Mouse (Mus musculus) c-Kit-positive CD71-negative TER-119-negative erythroid progenitor cells, embryonic 14.5 days (primary cell): Measurements from ENCODE around the gene Psen1.

Source experiments
- DNase-seq: peaks from one replicate; pipeline ENCODE4 v3.0.0-alpha.2; 2013; ENCODE audit warnings: low read depth

Gene Psen1

DNA sequence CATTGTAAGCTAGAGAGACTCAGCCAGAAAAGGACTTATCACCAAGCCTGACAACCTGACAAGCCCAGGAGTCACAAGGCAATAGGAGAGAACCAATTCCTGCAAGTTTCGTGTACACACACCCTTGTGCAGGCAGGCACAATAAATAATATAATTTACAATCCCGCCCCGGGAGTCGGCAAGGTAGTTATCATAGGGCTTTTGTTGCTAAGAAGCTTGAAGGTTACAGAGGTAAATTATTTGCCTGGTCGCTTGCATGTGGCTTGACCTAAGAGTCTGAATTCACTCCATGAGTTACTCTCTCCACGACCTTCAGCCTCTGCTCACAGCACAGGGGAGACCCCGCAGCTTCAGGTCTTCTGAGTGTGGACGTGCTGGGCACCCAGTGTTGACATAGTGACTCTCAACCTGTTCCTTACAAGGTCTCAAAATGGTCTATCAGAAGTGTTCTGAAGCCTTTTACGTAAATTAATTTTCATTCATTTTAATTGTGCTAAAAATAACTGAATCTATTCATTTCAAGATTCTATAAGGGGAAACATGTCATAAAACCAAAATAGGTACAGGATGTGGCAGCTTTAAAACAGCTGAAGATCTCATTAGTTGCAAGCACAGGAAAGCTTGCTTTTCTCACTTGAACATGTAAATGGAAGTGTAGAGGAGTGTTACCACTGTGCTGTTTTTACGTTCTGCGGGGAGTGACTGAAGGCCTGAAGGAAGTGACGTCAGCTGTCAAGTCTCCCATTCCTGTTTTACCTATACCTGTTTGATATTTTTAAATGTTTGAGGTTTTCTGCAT, 38.8 kb downstream of the Psen1 start:
- no peak for DNase-seq

DNA sequence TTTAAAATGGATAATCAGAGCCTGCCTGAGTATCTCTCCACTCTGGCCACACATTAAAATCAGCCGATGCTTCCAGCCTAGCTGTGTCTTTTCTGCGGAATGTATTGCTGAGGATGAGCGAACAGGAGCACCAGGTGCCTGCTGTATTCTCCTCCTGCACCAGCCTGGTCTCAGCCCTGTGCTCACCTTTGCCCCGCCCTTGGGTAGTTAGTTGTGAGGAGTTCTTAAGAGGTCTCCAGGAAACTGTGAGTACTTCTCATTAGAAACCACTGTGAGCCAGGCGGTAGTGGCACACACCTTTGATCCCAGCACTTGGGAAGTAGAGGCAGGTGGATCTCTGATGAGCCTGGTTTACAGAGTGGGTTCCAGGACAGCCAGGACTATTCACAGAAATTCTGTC, 44.3 kb downstream of the Psen1 start:
- no peak for DNase-seq

DNA sequence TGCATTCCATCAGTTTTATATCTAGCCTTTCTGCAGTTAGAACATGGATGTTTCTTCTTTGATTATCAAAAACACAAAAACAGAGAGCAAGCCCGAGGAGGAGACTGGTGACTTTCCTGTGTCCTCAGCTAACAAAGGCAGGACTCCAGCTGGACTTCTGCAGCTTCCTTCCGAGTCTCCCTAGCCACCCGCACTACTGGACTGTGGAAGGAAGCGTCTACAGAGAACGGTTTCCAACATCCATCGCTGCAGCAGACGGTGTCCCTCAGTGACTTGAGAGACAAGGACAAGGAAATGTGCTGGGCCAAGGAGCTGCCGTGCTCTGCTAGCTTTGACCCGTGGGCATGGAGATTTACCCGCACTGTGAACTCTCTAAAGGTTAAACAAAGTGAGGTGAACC, 46.1 kb downstream of the Psen1 start:
- DNase-seq, result no peak

DNA sequence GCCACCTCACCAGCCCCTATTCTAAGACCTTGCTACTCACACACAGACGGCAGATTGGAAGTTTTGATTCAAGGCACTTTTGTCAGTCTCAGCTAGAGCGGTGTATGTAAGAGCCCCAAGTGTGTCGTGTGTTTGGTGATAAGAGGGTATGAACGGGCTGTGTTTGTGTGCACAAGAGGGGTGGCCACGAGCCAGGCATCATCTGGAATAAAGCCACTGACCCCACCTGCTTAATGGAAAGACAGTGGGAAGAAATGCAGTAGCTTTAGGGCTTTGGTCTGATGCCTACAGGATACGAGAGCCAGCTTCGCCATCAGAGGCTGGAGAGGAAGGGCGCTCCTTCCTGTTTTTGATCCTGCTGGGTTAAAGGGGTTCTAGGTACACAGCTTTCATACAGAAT, 48.3 kb downstream of the Psen1 start:
- no peak for DNase-seq

DNA sequence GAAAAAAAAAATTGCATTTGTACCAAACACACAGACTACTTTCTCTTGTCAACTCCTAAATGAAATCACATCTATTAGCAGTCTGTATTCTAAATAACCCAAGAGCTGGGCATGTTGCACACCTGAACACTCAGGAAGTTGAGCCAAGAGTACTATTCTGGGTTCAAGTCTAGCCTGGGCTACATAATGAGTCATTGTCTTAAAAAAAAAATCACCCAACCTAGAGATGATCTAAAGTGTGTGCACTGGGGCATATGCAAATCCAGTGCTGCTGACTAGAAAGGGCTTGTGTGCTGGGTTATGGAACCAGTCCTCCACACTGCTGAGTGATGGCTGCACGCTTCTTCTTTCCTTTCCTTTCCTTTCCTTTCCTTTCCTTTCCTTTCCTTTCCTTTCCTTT, 50.7 kb downstream of the Psen1 start:
- DNase-seq, result no peak

DNA sequence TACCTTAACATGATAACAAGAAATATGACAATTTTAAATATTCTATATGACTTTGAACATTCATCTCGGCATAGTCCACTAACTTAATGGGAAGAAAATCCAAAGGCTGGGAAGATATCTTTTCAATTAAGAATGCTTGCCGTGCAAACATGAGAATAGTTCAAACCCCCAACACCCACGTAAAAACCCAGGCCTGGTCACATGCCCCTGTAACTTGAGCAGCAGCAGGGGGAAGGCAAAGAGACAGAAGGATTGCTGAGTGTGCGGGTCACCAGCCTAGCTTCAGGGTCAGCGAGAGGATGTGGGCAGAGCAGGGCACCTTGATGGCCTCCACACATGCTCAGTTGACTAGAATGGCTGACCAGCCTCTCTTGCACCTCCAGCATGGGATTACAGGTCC, 53.8 kb downstream of the Psen1 start:
- no peak for DNase-seq

DNA sequence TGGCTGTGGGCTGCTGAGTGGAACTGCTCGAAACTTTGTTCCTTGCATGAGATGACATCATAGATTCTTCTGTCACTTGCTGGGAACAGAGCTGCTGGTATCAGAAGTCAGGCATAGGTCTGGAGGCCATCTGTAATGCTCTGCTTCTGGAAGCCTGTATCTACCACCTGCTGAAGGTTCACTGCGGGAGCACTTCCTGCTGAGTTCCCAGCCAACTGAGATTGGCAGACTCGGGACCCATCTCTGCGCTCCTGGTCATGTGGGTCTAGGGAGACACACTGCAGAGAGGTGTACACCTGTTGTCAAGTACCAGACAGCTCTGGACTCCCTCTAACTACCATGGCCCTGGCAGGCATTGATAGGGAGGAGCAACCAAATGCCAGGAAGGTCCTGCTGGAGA, 54.9 kb downstream of the Psen1 start:
- no peak for DNase-seq

DNA sequence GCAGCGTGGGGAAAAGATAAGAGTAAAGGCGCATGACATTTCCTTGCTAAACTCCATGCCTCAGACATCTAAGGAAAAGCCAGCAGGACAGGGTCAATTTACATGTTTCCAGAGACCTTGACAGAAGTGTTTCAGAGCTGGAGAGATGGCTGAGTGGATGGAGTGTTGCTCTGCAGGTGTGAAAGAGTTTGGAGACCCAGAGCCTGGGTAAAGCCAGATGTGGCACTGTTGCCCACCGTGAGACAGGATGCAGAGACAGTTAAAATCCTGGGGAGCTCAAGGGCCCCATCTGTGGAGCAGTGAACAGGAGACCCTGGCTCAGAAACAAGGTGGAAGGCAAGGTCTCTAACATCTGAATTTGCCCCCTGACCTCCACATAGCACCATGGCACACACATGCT, 55.8 kb downstream of the Psen1 start:
- DNase-seq, result no peak

DNA sequence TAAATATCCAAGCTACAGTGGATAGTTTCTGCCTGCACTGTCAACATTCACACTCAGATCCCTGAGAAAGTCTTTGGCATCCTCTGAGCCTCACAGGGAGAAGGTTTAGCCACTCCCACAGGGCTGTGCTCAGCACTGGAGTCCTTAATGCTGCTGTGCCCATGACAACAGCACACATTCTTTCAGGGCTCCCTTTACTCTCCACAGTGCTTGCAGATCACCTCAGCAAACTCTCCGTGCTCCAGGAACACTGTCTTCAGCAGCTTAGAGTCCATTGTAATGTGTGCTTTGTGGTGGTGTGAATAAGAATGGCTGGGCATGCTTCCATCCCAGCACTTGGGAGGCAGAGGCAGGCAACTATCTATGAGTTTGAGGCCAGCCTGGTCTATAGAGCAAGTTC, 61.2 kb downstream of the Psen1 start:
- no peak for DNase-seq

DNA sequence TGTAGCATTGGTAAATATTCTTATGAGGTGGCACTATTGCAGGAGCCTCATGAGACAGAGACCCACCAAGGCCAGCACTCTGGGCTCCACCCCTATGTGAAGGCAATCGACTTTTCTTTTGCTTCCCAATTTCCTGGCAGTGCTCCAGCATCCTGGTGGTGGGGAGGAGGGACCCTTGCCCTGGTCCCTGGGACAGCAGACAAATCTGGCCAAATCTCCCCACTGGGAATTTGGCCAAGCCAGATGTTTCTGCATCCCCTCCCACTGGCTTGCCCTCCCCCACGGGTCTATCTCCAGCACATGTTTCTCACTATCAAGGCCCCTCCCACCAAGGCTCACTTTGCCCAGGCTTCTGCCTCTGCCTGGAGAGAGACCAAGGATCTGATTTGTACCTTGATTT, 64.5 kb downstream of the Psen1 start:
- no peak for DNase-seq

DNA sequence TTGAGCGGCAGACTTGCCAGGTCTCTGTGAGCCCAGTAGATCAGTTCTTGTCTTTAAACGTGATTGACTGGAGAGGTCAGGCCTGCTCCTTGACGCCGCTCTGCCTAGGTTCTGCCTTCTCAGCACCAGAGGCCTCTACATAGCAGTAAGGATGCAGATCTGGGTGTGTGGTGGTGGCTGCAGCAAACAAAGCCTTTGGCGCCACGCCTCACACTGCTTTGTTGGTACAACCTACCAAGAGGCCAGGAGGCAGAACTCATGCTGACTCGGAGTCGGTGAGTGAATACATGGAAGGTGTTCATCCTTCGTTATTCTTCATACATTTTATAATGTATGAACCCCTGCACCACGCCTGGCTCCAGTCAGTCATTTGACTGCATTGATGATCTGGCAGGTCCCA, 70.8 kb downstream of the Psen1 start:
- no peak for DNase-seq

DNA sequence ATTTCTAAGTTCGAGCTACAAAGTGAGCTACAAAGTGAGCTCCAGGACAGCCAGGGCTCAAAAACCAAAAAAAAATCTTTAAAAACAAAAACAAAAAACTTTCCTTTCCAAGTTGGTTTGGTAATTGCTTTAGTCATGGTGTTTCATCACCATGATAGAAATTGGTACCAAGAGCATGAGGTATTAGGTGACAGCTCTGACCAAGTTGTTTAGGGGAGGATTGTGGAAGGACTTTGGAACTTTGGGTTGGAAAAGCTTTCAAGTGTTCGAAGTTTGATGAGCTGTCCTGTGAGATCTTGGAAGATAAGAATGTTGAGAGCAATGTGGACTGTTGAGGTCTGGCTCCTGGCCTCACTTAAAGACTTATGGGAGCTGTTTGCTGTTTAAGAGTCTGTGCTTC, 72.2 kb downstream of the Psen1 start:
- no peak for DNase-seq

DNA sequence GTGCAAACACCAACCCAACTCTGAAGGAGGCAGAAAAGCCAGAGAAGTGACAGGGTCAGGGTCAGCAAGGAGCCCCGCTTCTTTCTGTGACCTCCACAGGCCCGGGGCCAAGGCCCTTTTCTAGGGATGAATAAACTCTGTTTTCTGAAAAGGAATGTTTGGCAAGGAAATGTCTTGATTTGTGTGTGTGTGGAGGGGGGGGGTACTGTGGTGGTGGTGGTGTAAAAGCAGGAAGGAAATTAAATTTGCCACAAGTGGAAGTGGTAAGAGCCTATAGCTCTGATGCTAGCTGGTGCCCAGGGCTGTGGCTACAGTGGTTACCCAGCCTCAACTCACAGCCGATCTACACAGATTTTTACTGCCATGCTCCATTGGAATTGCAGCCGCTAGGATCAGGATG, 74.8 kb downstream of the Psen1 start:
- DNase-seq, result no peak

DNA sequence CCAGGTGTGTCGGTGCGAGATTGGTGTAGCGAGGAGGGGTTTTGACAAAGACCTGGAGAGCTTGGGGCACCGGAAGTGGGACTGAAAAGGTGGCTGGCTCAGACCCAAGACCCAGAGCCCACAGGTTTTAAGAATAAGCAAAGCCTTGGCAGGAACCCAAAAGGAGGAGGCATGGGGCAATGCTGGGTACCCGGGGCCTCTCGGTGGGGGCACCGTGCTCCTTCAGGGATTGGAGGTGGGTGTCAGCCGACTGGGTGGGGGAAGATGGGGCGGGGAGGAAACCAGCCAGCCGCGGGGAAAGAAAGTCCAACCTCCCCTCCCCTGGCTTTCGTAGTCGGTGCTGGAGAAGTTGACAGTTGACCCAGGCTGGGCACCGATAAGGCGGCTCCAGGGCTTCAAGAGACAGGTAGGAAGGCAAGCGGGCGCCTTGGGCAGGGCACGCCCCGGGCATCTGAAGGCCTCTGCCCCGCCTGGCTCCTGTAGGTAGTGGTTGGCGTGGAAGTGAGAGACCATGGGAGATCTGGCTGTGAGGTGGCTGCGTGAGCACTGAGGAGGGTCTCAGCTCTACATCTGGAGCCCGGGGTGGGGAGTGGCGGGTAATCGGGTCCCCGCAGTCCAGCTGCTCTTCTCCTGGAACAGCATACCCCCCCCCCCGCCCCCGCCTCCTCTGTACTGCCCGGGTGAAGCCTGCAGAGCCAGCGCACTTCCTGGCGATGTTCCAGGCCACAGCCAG, 75.5 kb downstream of the Psen1 start, which contains the start of gene Papln:
TSS of gene Papln (plus strand) at position 324 of the 733 bp plus-strand sequence.
- no peak for DNase-seq

DNA sequence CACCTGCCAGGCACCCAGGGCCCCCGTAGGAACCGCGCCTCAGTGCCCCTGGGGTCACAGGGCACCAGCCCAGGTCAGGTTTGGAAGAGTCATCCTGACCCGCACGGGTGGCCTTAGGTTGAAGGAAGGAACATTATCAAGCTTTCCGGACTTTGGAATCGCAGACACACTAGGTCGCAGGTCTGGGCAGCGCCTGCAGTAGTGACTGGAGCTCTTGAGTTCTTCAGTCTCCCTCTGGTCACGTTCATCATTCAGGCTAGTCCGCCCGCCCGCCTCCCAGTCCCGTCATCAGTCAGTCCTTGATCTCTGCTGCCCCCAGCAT, 76.1 kb downstream of the Psen1 start:
- no peak for DNase-seq

DNA sequence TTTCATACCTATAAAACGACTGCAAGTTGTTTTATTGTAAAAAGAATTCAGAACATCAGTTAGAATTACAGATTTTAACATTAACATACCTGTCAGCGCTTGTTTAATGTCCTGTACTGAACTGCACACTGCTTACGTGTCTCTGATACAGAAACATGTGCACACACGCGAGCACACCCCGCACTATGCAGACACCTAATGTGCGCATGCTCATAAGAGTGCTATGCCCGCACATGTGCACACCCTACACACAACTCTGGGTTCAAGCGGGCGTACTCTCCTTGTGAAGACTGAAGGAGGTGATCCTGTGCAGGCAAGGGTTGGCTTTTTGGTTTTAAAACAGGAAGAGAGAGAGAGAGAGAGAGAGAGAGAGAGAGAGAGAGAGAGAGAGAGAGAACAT, 76.6 kb downstream of the Psen1 start:
- DNase-seq, result no peak

DNA sequence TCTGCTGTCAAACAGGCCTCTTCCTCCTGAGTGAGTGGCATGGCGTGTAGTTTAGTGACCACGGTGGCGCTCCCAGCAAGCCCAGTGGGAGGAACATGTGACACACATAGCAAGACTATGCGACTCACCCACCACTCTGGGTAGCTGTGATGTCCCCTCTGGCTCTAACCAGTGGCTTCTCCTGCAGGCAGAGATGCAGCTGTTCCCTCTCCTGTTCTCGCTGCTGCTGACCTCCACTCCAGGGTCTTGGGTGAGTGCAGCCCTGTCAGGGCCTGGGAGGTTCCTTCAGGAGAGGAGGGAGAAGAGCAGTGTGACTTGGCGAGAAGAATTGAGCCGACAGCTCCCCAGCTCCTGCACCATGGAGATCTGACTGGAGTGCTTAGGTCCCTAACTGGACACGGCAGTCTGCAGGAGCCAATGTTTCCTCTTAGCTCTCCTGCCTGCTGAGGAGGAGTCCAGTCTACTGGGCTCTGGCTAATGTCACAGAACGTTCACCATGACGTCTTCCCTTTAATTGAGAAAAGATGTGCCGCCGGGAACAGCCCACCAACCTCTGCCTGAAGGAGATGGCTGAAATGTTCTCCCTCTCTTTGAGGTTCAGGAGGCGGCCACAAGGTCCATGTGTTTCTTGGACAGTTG, 78.1 kb downstream of the Psen1 start:
- DNase-seq, result no peak

DNA sequence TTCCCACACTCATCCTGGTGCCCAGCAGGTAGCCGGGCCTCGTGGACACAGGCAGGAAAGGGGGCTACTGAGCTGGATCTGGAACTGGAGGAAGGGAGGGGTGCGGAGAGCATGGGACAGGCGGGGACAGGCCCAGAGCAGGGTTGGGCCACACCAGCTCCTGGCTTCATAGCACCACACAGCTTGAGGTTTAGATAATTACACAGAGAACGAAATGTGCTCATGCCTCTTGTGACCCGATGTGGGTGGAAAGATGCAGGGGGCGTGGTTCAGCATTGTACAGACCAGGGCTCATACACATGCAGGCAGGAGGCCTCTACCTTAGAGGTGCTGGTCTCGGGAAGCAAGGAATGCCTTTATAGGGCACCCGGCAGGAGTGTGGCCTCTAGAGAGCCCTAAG, 79.9 kb downstream of the Psen1 start:
- no peak for DNase-seq

DNA sequence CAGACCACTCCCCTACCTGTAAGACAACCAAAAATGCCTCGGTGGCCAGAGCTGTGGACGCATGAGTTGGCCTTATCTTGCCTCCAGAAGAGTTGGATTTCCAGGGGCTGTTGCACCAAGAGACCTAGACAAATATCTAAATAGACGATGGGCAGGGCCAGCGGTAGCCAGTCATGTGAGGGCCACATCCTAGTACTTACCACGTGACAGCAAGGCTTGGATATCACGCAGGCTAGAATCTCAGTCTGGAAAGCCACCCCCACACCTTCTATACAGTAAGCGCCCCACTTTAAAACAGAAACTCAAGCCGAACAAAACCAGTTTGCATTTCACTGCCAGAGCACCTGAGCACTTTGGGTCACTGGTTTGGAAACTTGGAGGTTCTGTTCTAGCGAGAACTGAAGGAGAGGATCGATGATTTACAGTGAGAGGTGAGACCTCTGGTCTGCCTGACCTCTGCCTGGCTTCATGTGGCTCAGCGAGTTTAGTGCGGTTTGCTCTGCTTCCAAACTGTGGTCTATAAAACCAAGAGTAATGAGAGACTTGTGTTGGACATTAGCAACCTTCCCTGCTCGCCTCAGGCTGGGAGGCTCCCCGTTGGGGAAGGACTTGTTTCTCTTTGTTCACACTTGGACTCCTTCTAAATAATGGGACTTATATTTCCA, 80.4 kb downstream of the Psen1 start:
- DNase-seq, result no peak

DNA sequence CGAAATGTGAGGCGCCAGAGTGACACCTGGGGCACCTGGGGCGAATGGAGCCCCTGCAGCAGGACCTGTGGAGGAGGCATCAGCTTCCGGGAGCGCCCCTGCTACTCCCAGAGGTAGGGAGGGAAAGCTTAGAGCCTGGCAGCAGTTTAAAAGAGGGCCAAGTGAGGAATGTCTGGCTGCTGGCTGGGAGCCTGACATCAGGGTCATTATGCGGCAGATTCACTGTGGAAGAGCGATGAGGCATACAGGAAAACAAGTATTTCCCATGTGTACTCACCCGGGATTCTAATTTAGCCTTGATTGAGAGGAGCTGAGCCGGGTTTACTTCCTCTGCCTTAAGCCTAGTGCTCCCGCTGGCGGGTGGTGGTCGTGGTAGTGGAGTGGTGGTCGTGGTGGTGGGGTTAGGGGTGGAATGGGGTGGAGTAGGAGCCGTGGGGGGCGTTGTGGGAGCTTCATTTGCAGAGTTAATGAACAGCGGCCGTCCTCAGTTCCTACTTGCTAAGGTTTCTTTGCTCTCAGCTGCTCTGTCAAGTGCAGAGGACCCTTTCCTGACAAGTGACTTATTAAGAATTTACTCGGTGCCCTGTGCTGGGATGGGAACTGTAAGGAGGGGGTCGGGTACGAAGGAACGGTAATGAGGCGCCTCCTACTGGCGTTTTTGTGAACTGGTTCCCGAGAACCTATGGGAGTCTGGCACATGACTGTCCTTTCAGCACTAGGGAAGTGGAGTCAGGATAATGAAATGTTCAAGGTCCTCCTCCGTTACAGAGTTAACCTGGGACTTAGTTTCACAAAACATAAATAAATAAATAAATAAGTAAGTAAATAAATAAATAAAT, 82.7 kb downstream of the Psen1 start:
- DNase-seq, result peak; percentile 53

DNA sequence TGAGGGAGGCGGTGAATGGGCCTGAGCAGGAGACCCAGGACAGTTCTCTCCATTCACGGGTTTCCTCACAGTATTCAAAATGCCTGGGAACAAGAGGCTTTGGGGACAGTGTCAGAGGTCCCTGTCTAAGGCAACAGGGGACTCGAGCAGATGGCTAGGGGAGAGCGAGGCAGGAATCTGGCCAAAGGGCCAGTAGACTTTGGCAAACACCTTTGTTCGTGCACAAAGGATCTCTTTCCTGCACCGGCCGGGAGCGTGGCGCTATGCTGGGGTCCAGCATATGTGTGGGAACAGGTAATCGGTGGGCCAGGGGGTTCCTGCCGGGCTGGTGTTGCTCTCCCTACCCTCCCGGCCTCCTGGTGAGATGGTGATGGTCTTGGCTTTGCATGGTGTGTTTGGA, 87.7 kb downstream of the Psen1 start:
- DNase-seq, result no peak

DNA sequence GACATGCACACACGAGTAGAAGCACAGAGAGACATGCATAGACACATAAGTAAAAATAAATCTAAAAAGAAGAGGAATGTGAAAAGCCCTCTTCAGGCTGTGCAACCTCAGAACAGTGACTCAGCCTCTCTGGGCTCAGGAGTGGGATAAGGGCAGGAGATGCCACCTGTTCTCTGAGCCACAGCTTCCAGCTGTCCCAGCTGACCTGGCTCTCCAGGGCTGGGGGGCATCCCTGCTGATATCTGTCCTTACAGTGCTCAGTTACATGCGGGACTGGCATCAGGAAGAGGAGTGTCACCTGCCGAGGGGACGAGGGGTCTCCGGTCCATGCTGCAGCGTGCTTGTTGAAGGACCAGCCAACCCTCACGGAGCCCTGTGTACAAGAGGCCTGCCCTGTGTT, 88.8 kb downstream of the Psen1 start:
- DNase-seq, result no peak
